Mouse (Mus musculus) spleen, adult 2 months (tissue): ENCODE measurements at regions not wholly inside any gene's neighbourhood (a gene's known extent, or its start where the extent isn't known, plus 50 kb on each side); places are given as distances from the start of the nearest gene placed in this dataset.

Source experiments
- CTCF ChIP-seq: fragments of 200-500 bp; IDR thresholded peaks from 2 replicates; pipeline ENCODE4 v1.5.1; 2011; ENCODE audit warnings: mild to moderate bottlenecking, inconsistent platforms; ENCODE audit not compliant: insufficient read depth, insufficient read length, insufficient replicate concordance; ENCODE audit errors: extremely low read depth
- POLR2A ChIP-seq: fragments of 200-500 bp; IDR thresholded peaks from 2 replicates; pipeline ENCODE4 v1.6.1; 2011; ENCODE audit warnings: low read depth, low read length, inconsistent platforms

DNA sequence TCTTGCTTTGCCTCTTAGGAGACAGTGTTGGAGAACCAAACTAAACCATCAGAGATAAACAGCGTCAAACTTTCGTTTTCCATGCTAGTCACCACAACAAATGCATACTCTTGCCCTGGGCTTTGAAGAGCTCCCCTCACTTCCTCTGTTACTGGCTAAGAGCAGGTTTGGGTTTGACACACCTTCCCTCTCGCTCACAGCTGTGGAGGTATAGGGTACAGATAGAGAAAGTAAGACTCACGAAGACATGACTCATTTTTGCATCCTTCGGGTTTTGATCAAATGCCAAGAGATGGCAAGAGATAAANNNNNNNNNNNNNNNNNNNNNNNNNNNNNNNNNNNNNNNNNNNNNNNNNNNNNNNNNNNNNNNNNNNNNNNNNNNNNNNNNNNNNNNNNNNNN lies 117.4 kb downstream of the Fasl start:
- TF ChIP-seq CTCF (no peak), POLR2A (no peak)
